Mouse (Mus musculus) heart, postnatal 0 days (tissue): ENCODE data around the gene Rab3c. TPM values are rescaled to one million over a fixed set of nuclear protein-coding genes. Genes with fewer than 3 reads are reported as not detected.

Experiments used
- ATAC-seq: fragments of 200-750 bp; cut with Nextera tagmentation; 2 replicates; pipeline ENCODE4 v1.8.0; 2017; ENCODE audit warnings: low read depth, moderate number of reproducible peaks, moderate library complexity; ENCODE audit not compliant: insufficient read depth
- DNase-seq: peaks from one replicate; pipeline ENCODE4 v3.0.0-alpha.2; 2016; ENCODE audit warnings: low spot score
- H3K27ac ChIP-seq: fragments of 300-500 bp; sonication (generic); 2 replicates; pipeline ENCODE4 v1.5.1; 2014; ENCODE audit warnings: low read depth, mild to moderate bottlenecking
- H3K27me3 ChIP-seq: fragments of 300-500 bp; sonication (generic); 2 replicates; pipeline ENCODE4 v1.6.1; 2014; ENCODE audit warnings: low read length, mixed read lengths; ENCODE audit not compliant: control insufficient read depth, insufficient read depth
- H3K36me3 ChIP-seq: fragments of 300-500 bp; sonication (generic); replicated peaks from 2 replicates; pipeline ENCODE4 v1.6.1; 2014; ENCODE audit warnings: low read length, mixed read lengths; ENCODE audit not compliant: control insufficient read depth, insufficient read depth
- H3K4me1 ChIP-seq: fragments of 300-500 bp; sonication (generic); 2 replicates; pipeline ENCODE4 v1.6.1; 2014; ENCODE audit warnings: antibody characterized with exemption; ENCODE audit not compliant: control insufficient read depth, insufficient read depth
- H3K4me2 ChIP-seq: fragments of 300-500 bp; sonication (generic); 2 replicates; pipeline ENCODE4 v1.6.1; 2014; ENCODE audit warnings: low read depth, mild to moderate bottlenecking, low read length, moderate library complexity
- H3K4me3 ChIP-seq: fragments of 300-500 bp; sonication (generic); 2 replicates; pipeline ENCODE4 v1.5.1; 2014; ENCODE audit warnings: low read depth, low read length
- H3K9ac ChIP-seq: fragments of 300-500 bp; sonication (generic); replicated peaks from 2 replicates; pipeline ENCODE4 v1.6.1; 2014; ENCODE audit warnings: low read depth, low read length, mixed read lengths
- H3K9me3 ChIP-seq: fragments of 300-500 bp; sonication (generic); replicated peaks from 2 replicates; pipeline ENCODE4 v1.6.1; 2016; ENCODE audit warnings: low read length; ENCODE audit not compliant: control insufficient read depth
- CTCF ChIP-seq: IDR thresholded peaks from 2 replicates; pipeline ENCODE4 v1.5.1; 2016; ENCODE audit warnings: antibody characterized with exemption, control low read depth, low read depth
- EP300 ChIP-seq: IDR thresholded peaks from 2 replicates; pipeline ENCODE4 v1.6.1; 2016; ENCODE audit warnings: antibody characterized with exemption, low read depth
- WGBS: fragments of 180-500 bp; shearing (Covaris S2); extraction: QIAGEN DNeasy Blood & Tissue Kit; methylation state at CpG from one replicate; pipeline ENCODE4 v1.1.7; 2014; 5-methylcytosine and 5-hydroxymethylcytosine counted together
- polyA plus RNA-seq: library from polyadenylated mRNA; unstranded; fragments of >200 nt; fragmentation: Nextera tagmentation; extraction: Ambion mirVana; gene quantifications from 2 replicates; pipeline ENCODE4 v1.2.1, GENCODE M21; 2015
- total RNA-seq: library from RNA; depleted of rRNA; stranded (reverse); fragments of >200 nt; gene quantifications from 2 replicates; pipeline ENCODE4 v1.2.3, GENCODE M21; 2014; ENCODE audit warnings: low replicate concordance

The Rab3c gene
- total and polyA plus RNA-seq, 2 experiments from 2014 or later, result 0.04 to 0.56 TPM

DNA sequence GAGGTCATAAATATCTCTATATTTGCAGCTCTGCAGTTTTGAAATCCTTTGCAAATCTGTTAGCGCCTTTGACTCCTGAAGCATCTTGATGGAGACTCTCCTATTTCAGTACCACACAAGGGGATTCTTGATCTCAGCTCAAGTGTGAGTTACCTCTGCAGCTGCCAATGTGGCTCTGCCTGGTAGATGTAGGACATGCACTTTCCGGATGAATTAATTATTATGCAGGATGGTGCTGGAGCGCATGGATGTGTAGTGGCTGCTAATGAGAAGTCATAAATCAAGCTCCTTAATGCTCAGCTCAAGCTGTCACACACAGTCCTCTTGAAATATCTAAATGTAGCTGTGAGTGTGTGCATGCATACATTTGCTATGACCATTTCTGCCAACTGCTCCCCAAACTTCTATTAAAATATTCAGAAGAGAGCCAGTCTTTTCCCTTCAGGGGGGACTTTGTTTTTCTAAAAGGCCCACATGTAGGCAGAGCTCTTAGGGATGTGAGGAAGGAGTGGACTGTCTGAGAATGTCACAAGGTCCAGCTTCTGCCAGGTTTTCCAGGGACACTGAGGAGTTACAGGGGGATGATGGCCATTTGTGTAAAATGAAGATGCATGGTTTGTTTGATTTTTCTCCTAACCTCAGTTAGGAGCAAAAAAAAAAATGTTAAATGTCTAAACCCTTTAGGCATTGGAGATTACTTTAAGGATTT is 114.0 kb downstream of the Rab3c start:
- DNase-seq, result no peak
- Histone ChIP-seq H3K36me3 (no peaks in the 10 kb centered on the region), H3K27me3 (no peaks in the 10 kb centered on the region), H3K27ac (no peak overlapping the region), H3K9me3 (no peaks in the 10 kb centered on the region), H3K9ac (no peak overlapping the region), H3K4me3 (no peak overlapping the region), H3K4me2 (no peak overlapping the region), H3K4me1 (no peaks in the 10 kb centered on the region)
- TF ChIP-seq CTCF (no peak), EP300 (no peak)
- WGBS, result 86% methylated on average over 3 of the region's 3 CpGs
- no peak for ATAC-seq

DNA sequence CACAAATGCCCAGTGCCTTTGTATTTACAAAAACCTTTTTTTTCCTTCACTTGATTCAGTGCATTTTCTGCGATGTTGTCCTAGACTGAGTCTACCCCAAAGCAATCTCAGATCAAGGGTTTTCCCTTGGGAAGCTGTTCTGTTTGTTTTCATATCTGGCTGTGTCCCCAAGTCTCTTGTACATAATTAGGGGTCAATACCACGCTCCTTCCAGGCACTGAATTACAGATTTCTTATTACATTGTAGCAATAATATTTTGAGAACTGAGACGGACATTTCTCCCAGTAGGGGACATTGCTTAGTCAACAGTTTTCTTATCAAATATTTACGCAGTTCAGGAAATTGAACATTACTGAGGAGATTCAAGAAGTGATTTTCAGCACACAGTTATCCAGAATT is 120.8 kb downstream of the Rab3c start:
- Histone ChIP-seq H3K27me3 (no peaks in the 10 kb centered on the region), H3K36me3 (no peaks in the 10 kb centered on the region), H3K4me3 (no peak overlapping the region), H3K4me1 (no peaks in the 10 kb centered on the region), H3K27ac (no peak overlapping the region), H3K9me3 (no peaks in the 10 kb centered on the region), H3K9ac (no peak overlapping the region), H3K4me2 (no peak overlapping the region)
- ATAC-seq, result no peak
- TF ChIP-seq CTCF (no peak), EP300 (no peak)
- no peak for DNase-seq
- 61% methylated on average over 4 of the region's 4 CpGs for WGBS

DNA sequence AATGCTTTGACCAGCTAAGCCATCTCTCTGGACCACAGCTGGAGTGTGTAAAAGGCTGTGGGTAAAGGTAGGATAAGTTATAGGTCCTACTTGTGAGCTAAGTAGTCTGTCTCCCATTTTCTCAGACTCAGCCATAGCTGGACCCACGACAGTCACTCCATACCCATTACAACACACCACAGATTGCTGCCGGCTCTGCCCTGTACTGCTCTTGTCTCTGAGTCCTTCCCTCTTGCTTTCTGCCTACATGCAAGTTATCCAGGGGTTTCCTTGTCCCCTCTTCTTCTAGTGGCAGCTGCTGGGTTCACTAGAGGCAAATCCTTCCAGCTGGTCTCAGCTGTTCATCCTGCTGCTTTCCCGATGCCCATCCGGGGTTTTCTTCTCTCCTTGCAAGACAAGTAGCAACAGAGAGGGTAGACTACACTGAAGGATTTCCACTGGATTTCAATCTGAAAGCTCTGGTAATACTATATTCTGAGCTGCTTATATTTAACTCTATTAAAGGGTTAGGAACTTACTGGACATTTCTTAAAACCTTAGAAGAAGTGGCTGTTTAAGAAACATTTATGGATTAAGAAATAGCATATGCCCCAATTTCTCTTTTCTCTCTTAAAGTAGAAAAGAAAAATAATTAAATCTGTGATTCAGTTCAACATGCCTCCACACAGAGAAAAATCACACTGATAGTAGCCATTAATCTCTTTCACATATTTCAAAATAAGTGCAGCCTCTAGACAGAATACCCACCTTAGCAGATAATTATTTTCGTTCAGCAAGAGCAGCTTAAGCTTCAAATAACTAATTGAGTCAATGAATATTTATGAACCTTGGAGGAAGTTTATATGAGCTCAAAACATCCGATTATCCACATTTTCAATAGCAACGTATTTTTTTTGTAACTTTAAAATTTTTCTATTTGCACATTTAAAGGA is 121.9 kb downstream of the Rab3c start:
- no peak for ATAC-seq
- no peak for DNase-seq
- 65% methylated on average over 7 of the region's 7 CpGs for WGBS

GRCm38 (mm10) chr13:110145545-110145944 is 135.3 kb downstream of the Rab3c start:
- Histone ChIP-seq H3K27ac (no peak overlapping the region), H3K36me3 (no peaks in the 10 kb centered on the region), H3K4me2 (no peak overlapping the region), H3K4me1 (no peaks in the 10 kb centered on the region), H3K27me3 (no peaks in the 10 kb centered on the region), H3K9me3 (no peaks in the 10 kb centered on the region), H3K4me3 (no peak overlapping the region), H3K9ac (no peak overlapping the region)
- 38% methylated on average over 3 of the region's 3 CpGs for WGBS
- TF ChIP-seq EP300 (no peak), CTCF (no peak)
- ATAC-seq (no peak), DNase-seq (no peak)

More for the DNA sequence above, 121.9 kb downstream of the Rab3c start:
- Histone ChIP-seq H3K4me3 (no peak overlapping the region), H3K9ac (no peak overlapping the region), H3K9me3 (no peaks in the 10 kb centered on the region), H3K4me1 (no peaks in the 10 kb centered on the region), H3K4me2 (no peak overlapping the region), H3K27me3 (no peaks in the 10 kb centered on the region), H3K36me3 (no peaks in the 10 kb centered on the region), H3K27ac (no peak overlapping the region)
- TF ChIP-seq CTCF, result no peak
- no peak for TF ChIP-seq EP300

GRCm38 (mm10) chr13:110145019-110145418 is 135.8 kb downstream of the Rab3c start:
- no peak overlapping the region for H3K4me2 ChIP-seq
- DNase-seq, result no peak
- no peaks in the 10 kb centered on the region for H3K9me3 ChIP-seq
- TF ChIP-seq CTCF (no peak), EP300 (no peak)
- H3K27me3 ChIP-seq, result no peaks in the 10 kb centered on the region
- WGBS, result 56% methylated on average over 8 of the region's 8 CpGs
- ATAC-seq, result no peak
- no peak overlapping the region for H3K4me3 ChIP-seq
- H3K9ac ChIP-seq, result no peak overlapping the region
- no peaks in the 10 kb centered on the region for H3K36me3 ChIP-seq
- H3K4me1 ChIP-seq, result no peaks in the 10 kb centered on the region
- no peak overlapping the region for H3K27ac ChIP-seq
